Mouse (Mus musculus) embryonic stem cell, embryonic (primary cell): ENCODE data around the gene Atp5h.

Source experiments
- CTCF ChIA-PET, 4 experiments: fragments of 300-600 bp in 2 of 4; fragments of 350-600 bp in 2 of 4; sonication (Branson Sonifier 250); formaldehyde crosslinking; loops; one replicate each; lab custom pipeline; 2022; ENCODE audit warnings: inconsistent platforms in 2 of 4; lab: Charles Lee
- POLR2A ChIA-PET, 4 experiments: fragments of 300-600 bp in 2 of 4; fragments of 350-600 bp in 2 of 4; sonication (Branson Sonifier 250); formaldehyde crosslinking; loops; one replicate each; lab custom pipeline; 2022; ENCODE audit warnings: antibody characterized with exemption in 4 of 4, inconsistent platforms in 1 of 4; lab: Charles Lee

Gene Atp5h

DNA sequence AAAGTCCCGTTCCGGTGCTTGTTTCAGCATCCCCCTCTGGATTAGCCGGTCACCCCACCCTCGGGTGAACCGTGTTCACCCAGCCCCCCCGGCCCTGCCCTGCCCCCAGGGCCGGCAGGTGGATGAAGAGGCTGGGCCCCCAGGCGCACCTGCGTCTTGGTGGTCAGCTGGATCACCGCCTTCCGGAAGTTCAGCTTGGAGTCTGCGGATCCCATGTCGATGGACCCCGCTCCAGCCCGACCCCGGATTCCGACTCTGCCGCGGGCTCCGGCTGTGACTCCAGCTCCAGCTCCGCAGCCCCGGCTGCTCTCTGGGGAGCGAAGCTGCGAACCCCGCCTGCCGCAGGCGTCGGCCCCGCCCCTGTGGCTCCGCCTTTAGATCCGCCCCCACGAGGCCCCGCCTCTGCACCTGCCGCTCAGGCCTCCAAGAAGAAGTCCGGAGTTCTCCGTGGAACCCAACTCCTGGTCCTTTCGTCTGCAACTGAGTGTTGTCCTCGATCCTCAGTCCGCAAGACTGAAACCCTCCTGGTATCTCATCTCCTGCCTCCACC, 52.3 kb downstream of the Atp5h start, which contains the start of gene Hid1:
Gene Hid1 (minus strand): TSS at position 362 of the 550 bp plus-strand sequence.
- ChIA-PET CTCF (interaction anchor here (0.6 to 3.0 kb wide), 13 partner anchors 9 to 68 kb away, joined by 3 to 17 read pairs (median 4); partner anchors contain the start of genes Cdr2l (in 2 of the 4) and Ush1g (in 1 of the 4)), POLR2A (interaction anchor here in 2 of 4 experiments (0.8 to 2.6 kb wide), 14 partner anchors 8 to 657 kb away, joined by 3 to 11 read pairs (median 4); partner anchors contain the start of genes Cdr2l (in 2 of the 2), Jpt1 (in 2 of the 2) and Slc9a3r1 (in 1 of the 2))

- ChIA-PET POLR2A (interaction anchor here (0.6 to 2.6 kb wide), 19 partner anchors 8 to 658 kb away, joined by 3 to 11 read pairs (median 4); partner anchors contain the start of genes Cdr2l (in 2 of the 4), Jpt1 (in 2 of the 4), Fdxr (in 1 of the 4) and Slc9a3r1 (in 1 of the 4)), CTCF (interaction anchor here (0.5 to 3.0 kb wide), 22 partner anchors 9 to 1895 kb away, joined by 3 to 23 read pairs (median 4); partner anchors contain the start of gene Cdr2l (in 2 of the 4))
Measured at GRCm38 (mm10) chr11:115366706-115367394, 52.9 kb downstream of the Atp5h start.

DNA sequence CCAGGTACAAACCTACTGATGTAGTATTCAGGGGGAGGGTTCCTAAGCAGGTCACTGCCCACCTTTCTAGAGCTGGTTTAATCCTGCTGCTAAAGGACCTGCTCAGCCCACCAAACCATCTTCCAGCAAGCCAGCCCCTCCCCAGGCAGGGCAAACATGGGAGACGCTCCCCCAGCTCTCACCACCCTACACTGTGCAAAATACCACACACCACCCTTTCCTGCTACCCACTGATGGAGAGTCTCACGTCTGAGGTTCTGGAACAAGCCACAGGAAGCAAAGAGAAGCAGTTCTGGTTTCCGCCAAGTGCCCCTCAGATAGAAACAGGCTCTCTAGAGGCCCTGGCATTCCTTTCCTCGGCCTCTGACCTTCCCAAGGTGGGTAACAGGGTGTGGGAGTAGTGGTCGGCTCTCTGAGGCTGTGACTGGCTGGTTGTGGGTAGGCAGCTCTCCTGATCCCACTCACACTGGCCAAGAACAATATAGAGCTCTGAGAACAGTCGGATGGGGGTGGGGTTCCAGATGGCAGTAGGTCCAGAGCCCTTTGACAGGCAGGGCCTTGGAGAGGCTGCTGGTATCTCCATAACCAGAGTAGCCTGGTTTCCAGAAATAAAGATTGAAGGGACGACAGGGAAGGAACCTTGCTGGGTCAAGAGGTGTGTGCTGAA, 53.6 kb downstream of the Atp5h start:
- POLR2A ChIA-PET: interaction anchor here (0.6 to 2.1 kb wide), 13 partner anchors 10 to 581 kb away, joined by 3 to 11 read pairs (median 4); partner anchors contain the start of genes Jpt1 (in 2 of the 4), Cdr2l (in 1 of the 4) and Fdxr (in 1 of the 4)
- CTCF ChIA-PET: interaction anchor here (0.5 to 3.0 kb wide), 19 partner anchors 8 to 1896 kb away, joined by 3 to 23 read pairs (median 5); partner anchors contain the start of gene Cdr2l (in 2 of the 4)
